Mouse (Mus musculus) hindbrain, embryonic 10.5 days (tissue): ENCODE measurements around the gene Msantd2. TPM values are rescaled to one million over a fixed set of nuclear protein-coding genes. Genes with fewer than 3 reads are reported as not detected.

ENCODE experiments used
- DNase-seq: peaks from one replicate; pipeline ENCODE4 v3.0.0-alpha.2; 2017; ENCODE audit warnings: low spot score
- H3K27ac ChIP-seq: fragments of 300-500 bp; sonication (generic); 2 replicates; pipeline ENCODE4 v1.5.1; 2016; ENCODE audit warnings: mild to moderate bottlenecking, moderate library complexity
- H3K27me3 ChIP-seq: fragments of 300-500 bp; sonication (generic); 2 replicates; pipeline ENCODE4 v1.6.1; 2016; ENCODE audit warnings: mild to moderate bottlenecking; ENCODE audit not compliant: poor library complexity, insufficient read depth, severe bottlenecking
- H3K36me3 ChIP-seq: fragments of 300-500 bp; sonication (generic); 2 replicates; pipeline ENCODE4 v1.6.1; 2016; ENCODE audit warnings: mild to moderate bottlenecking, moderate library complexity
- H3K4me1 ChIP-seq: fragments of 300-500 bp; sonication (generic); replicated peaks from 2 replicates; pipeline ENCODE4 v1.6.1; 2016; ENCODE audit warnings: mild to moderate bottlenecking
- H3K4me3 ChIP-seq: fragments of 300-500 bp; sonication (generic); 2 replicates; pipeline ENCODE4 v1.5.1; 2016; ENCODE audit warnings: mild to moderate bottlenecking, moderate library complexity
- H3K9me3 ChIP-seq: fragments of 300-500 bp; sonication (generic); 2 replicates; pipeline ENCODE4 v1.6.1; 2016; ENCODE audit warnings: mild to moderate bottlenecking, moderate library complexity
- WGBS: fragments of 180-500 bp; shearing (Covaris S2); methylation state at CpG from one replicate; pipeline ENCODE4 v1.1.7; 2016; 5-methylcytosine and 5-hydroxymethylcytosine counted together
- polyA plus RNA-seq: library from polyadenylated mRNA; unstranded; fragments of >200 nt; fragmentation: Nextera tagmentation; extraction: Ambion mirVana; gene quantifications from 2 replicates; pipeline ENCODE4 v1.2.1, GENCODE M21; 2016

Msantd2 gene
- polyA plus RNA-seq, 1 experiment from 2014 or later: 40.0 TPM

DNA sequence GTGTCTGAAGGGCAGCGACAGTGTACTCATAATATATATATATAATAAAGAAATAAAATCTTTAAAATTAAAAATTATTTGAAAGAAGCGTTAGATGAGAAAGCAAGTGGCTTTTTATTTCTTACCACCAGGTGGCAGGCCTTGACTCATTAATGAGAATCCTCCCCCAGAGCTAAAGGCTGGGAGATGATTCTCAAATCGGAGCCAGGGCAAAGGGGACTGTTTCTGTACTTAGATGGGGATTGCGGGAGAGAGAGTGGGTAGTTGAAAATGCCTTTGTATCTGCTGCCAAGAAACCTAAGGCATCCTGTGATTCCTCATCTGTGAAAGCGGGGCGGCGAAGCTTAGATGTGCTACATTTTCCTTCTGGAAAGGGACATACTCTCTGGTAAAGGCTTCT lies 26.4 kb upstream of the Msantd2 start:
- 15% methylated on average over 7 of the region's 7 CpGs for WGBS
- Histone ChIP-seq H3K4me1 (peaks cover 15% of the 10 kb centered on the region), H3K27ac (no peak overlapping the region), H3K4me3 (no peak overlapping the region), H3K9me3 (no peaks in the 10 kb centered on the region), H3K36me3 (no peaks in the 10 kb centered on the region), H3K27me3 (peaks cover 69% of the 10 kb centered on the region)
- peak; percentile 29 for DNase-seq

DNA sequence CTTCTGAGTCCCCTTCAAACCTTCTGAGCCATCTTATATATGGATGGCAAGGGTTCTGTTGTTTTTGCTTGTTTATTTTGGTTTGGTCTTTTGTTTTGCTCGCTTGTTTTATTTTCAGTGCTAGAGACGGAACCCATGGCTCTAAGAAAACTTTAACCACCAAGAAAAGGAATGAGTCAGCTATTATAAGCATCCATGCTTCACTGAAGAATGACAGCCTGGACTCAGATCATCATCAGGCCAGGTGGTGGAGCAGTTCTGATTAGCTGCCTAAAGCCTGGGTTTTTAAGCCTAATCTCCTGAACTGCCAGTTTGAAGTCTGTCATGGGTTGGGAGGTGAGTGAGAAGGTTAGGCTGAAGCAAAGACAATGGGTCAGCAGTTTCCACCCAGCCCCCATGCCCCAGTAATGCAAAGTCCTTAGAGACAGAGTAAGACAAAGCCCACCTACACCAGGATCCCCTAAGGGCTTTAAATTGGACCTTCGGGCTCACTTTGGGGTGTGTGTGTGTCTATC lies 15.5 kb upstream of the Msantd2 start:
- no peak for DNase-seq
- Histone ChIP-seq H3K27ac (no peak overlapping the region), H3K27me3 (no peaks in the 10 kb centered on the region), H3K9me3 (no peaks in the 10 kb centered on the region), H3K4me1 (no peaks in the 10 kb centered on the region), H3K4me3 (no peak overlapping the region), H3K36me3 (no peaks in the 10 kb centered on the region)
- WGBS: 75% methylated on average over 3 of the region's 3 CpGs

DNA sequence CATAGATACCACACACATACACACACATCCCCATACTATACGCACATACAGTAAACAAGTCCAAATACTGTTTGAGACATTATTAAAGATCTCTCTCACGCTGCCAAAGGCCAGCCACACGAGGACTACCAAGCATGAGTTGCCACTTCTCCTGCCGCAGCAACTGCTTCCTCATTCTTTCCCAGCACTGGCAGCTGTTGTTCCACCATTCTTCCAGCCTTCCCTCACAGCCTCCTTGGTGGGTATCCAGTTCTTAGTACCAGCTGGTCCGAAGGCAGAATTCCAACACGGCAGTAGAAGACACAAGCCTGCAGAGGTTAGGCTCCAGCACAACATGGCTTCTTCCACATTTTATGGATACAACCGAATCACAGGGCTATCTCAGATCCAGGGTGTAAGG lies 14.2 kb upstream of the Msantd2 start:
- Histone ChIP-seq H3K36me3 (no peaks in the 10 kb centered on the region), H3K27me3 (no peaks in the 10 kb centered on the region), H3K9me3 (no peaks in the 10 kb centered on the region), H3K27ac (no peak overlapping the region), H3K4me1 (no peaks in the 10 kb centered on the region), H3K4me3 (no peak overlapping the region)
- DNase-seq: no peak
- WGBS: 89% methylated on average over 7 of the region's 7 CpGs

GRCm38 (mm10) chr9:37485146-37485545 lies 4.0 kb upstream of the Msantd2 start:
- no peak overlapping the region for H3K27ac ChIP-seq
- WGBS: 66% methylated on average over 5 of the region's 5 CpGs
- H3K4me1 ChIP-seq: peaks cover 16% of the 10 kb centered on the region
- H3K4me3 ChIP-seq: no peak overlapping the region
- H3K9me3 ChIP-seq: no peaks in the 10 kb centered on the region
- no peaks in the 10 kb centered on the region for H3K36me3 ChIP-seq
- DNase-seq: no peak
- H3K27me3 ChIP-seq: no peaks in the 10 kb centered on the region

- Histone ChIP-seq H3K4me1 (peaks cover 29% of the 10 kb centered on the region), H3K9me3 (no peaks in the 10 kb centered on the region), H3K27ac (peak overlapping the region; percentile 99), H3K36me3 (peaks cover 13% of the 10 kb centered on the region), H3K27me3 (no peaks in the 10 kb centered on the region), H3K4me3 (peak overlapping the region; percentile 99)
- no peak for DNase-seq
- 43% methylated on average over 4 of the region's 4 CpGs for WGBS
These were observed 1.1 kb upstream of the Msantd2 start for GRCm38 (mm10) chr9:37488041-37488440.

DNA sequence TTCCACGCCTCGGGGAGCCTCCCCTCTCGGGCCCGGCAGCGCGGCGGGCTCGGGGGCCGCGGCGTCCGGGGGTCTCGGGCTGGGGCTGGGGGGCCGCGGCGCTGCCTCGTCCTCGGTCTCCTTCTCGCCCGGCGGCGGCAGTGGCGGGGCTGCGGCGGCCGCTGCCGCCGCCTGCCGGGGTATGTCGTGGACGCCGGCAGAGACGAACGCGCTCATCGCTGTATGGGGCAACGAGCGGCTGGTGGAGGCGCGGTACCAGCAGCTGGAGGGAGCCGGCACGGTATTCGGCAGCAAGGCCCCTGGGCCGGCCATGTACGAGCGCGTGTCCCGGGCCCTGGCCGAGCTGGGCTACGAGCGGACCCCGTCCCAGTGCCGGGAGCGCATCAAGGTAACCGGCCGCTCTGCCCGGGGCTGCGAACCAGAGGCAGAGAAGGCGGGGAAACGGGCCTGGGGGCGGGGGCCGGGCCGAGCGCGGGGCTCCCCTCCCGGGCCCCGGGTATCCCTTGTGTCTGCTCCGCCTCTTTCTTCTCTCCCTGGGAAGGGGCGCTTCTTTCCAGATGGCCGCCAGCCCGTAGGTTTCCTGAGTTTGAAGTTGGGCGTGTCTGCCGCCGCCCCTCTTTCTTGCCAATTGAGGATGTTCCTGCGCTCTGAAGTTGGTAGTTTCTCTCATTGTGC lies 464 bp downstream of the Msantd2 start:
- Histone ChIP-seq H3K36me3 (peaks cover 28% of the 10 kb centered on the region), H3K27ac (peak overlapping the region; percentile 99), H3K4me1 (peaks cover 29% of the 10 kb centered on the region), H3K9me3 (0 out of 2 replicates have a peak, but pooled peaks cover 3% of the 10 kb centered on the region), H3K27me3 (no peaks in the 10 kb centered on the region), H3K4me3 (peak overlapping the region; percentile 99)
- under 1% methylated on average over 75 of the region's 75 CpGs for WGBS
- DNase-seq: peak; percentile 80

DNA sequence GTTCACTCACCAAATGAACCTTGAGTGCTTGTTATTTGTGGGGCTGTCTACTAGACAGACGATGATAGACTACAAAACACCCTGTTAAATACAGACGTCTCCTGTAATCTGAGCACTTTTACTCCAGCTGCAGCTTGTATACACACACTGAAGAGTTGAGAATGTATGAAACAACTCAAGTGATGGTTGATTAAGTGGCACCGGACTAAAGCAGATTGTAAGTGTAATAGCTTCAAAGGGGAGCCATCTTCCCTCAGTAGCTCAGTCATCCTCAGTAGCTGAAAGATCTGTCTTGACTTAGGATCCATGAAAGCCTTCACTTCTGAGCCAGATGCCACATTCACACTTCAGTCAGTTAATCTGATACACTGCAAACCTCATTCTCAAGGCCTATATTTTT lies 6.6 kb downstream of the Msantd2 start:
- H3K9me3 ChIP-seq: 0 out of 2 replicates have a peak, but pooled peaks cover 3% of the 10 kb centered on the region
- H3K27ac ChIP-seq: no peak overlapping the region
- H3K36me3 ChIP-seq: peaks cover 37% of the 10 kb centered on the region
- H3K4me1 ChIP-seq: peaks cover 6% of the 10 kb centered on the region
- DNase-seq: no peak
- H3K4me3 ChIP-seq: no peak overlapping the region
- H3K27me3 ChIP-seq: no peaks in the 10 kb centered on the region
- 83% methylated on average over 3 of the region's 3 CpGs for WGBS

GRCm38 (mm10) chr9:37496325-37496724 lies 7.2 kb downstream of the Msantd2 start:
- Histone ChIP-seq H3K27ac (no peak overlapping the region), H3K4me1 (peaks cover under 1% of the 10 kb centered on the region; the same call in 1 of the 2 replicates), H3K4me3 (no peak overlapping the region), H3K27me3 (no peaks in the 10 kb centered on the region), H3K9me3 (0 out of 2 replicates have a peak, but pooled peaks cover 3% of the 10 kb centered on the region), H3K36me3 (peaks cover 37% of the 10 kb centered on the region)
- no peak for DNase-seq

GRCm38 (mm10) chr9:37500201-37500600 lies 11.1 kb downstream of the Msantd2 start:
- no peaks in the 10 kb centered on the region for H3K4me1 ChIP-seq
- 0 out of 2 replicates have a peak, but pooled peaks cover 3% of the 10 kb centered on the region for H3K9me3 ChIP-seq
- 66% methylated on average over 3 of the region's 3 CpGs for WGBS
- H3K4me3 ChIP-seq: no peak overlapping the region
- H3K27me3 ChIP-seq: no peaks in the 10 kb centered on the region
- no peak for DNase-seq
- H3K36me3 ChIP-seq: peaks cover 18% of the 10 kb centered on the region
- H3K27ac ChIP-seq: no peak overlapping the region

DNA sequence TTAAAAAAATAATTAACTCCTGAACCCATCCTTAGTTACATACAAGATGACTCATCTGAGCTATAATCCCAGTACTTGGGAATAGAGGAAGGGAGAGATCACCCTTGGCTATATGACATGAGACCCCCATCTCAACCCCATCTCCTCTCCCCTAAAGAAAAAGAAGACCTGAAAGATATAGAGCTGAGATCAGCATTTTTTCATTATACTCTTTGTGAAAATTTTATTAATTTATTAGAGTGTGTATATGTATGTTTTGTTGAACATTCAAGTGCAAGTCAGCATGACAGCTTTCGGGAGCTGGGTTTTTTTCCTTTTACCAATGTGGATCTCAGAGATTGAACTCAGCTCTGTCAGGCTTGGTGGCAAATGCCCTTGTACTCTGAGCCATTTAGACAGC lies 12.1 kb downstream of the Msantd2 start:
- Histone ChIP-seq H3K36me3 (peaks cover 18% of the 10 kb centered on the region), H3K27me3 (no peaks in the 10 kb centered on the region), H3K4me1 (no peaks in the 10 kb centered on the region), H3K4me3 (no peak overlapping the region), H3K27ac (no peak overlapping the region), H3K9me3 (0 out of 2 replicates have a peak, but pooled peaks cover 3% of the 10 kb centered on the region)
- 98% methylated on average over 1 of the region's 1 CpGs for WGBS
- no peak for DNase-seq

DNA sequence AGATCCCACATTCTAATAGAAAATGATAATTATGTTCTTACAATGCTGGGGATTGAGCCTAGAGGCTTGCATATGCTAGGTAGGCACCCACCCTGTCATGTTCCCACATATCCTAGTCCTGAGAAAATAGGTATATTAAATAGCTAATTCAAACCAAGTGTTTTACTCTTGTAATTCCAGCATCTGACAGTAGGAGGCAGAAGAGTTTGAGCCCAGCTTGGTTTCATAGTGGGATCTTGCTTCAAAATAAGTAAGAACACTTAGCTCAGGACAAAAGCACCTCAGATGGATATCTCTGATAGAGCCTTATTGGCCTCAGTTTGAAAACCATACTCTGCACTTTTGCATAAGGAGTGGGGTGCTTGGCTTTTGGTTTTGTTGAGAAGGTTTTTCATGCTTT lies 15.2 kb downstream of the Msantd2 start:
- Histone ChIP-seq H3K36me3 (peaks cover 18% of the 10 kb centered on the region), H3K9me3 (0 out of 2 replicates have a peak, but pooled peaks cover 3% of the 10 kb centered on the region), H3K27me3 (no peaks in the 10 kb centered on the region), H3K4me3 (no peak overlapping the region), H3K27ac (no peak overlapping the region), H3K4me1 (no peaks in the 10 kb centered on the region)
- DNase-seq: no peak

- H3K9me3 ChIP-seq: 0 out of 2 replicates have a peak, but pooled peaks cover 3% of the 10 kb centered on the region
- H3K27ac ChIP-seq: no peak overlapping the region
- peaks cover 9% of the 10 kb centered on the region for H3K36me3 ChIP-seq
- DNase-seq: no peak
- H3K4me3 ChIP-seq: no peak overlapping the region
- H3K4me1 ChIP-seq: no peaks in the 10 kb centered on the region
- H3K27me3 ChIP-seq: no peaks in the 10 kb centered on the region
- WGBS: 98% methylated on average over 1 of the region's 1 CpGs
These were observed 16.9 kb downstream of the Msantd2 start for GRCm38 (mm10) chr9:37506023-37506422.

GRCm38 (mm10) chr9:37512097-37512496 lies 23.0 kb downstream of the Msantd2 start:
- Histone ChIP-seq H3K9me3 (no peaks in the 10 kb centered on the region), H3K27me3 (no peaks in the 10 kb centered on the region), H3K27ac (no peak overlapping the region), H3K4me1 (no peaks in the 10 kb centered on the region), H3K36me3 (no peaks in the 10 kb centered on the region), H3K4me3 (no peak overlapping the region)
- no peak for DNase-seq
- 92% methylated on average over 2 of the region's 2 CpGs for WGBS
